Mouse (Mus musculus) limb, embryonic 10.5 days (tissue): ENCODE data around the gene Crebzf. TPM values are rescaled to one million over a fixed set of nuclear protein-coding genes. Genes with fewer than 3 reads are reported as not detected.

Experiments used
- DNase-seq: peaks from one replicate; pipeline ENCODE4 v3.0.0-alpha.2; 2017; ENCODE audit warnings: low spot score
- H3K27ac ChIP-seq: fragments of 300-500 bp; sonication (generic); 2 replicates; pipeline ENCODE4 v1.5.1; 2016; ENCODE audit warnings: mild to moderate bottlenecking
- H3K27me3 ChIP-seq: fragments of 300-500 bp; sonication (generic); 2 replicates; pipeline ENCODE4 v1.6.1; 2016; ENCODE audit warnings: low read depth, mild to moderate bottlenecking; ENCODE audit not compliant: poor library complexity, severe bottlenecking
- H3K36me3 ChIP-seq: fragments of 300-500 bp; sonication (generic); 2 replicates; pipeline ENCODE4 v1.6.1; 2016; ENCODE audit warnings: mild to moderate bottlenecking, moderate library complexity
- H3K4me1 ChIP-seq: fragments of 300-500 bp; sonication (generic); 2 replicates; pipeline ENCODE4 v1.6.1; 2016
- H3K4me3 ChIP-seq: fragments of 300-500 bp; sonication (generic); 2 replicates; pipeline ENCODE4 v1.5.1; 2016; ENCODE audit warnings: mild to moderate bottlenecking, moderate library complexity
- H3K9me3 ChIP-seq: fragments of 300-500 bp; sonication (generic); replicated peaks from 2 replicates; pipeline ENCODE4 v1.6.1; 2016; ENCODE audit warnings: mild to moderate bottlenecking
- WGBS: fragments of 180-500 bp; shearing (Covaris S2); methylation state at CpG from one replicate; pipeline ENCODE4 v1.1.7; 2016; 5-methylcytosine and 5-hydroxymethylcytosine counted together
- polyA plus RNA-seq: library from polyadenylated mRNA; unstranded; fragments of >200 nt; fragmentation: Nextera tagmentation; extraction: Ambion mirVana; gene quantifications from 2 replicates; pipeline ENCODE4 v1.2.1, GENCODE M21; 2016

Crebzf gene
- polyA plus RNA-seq, 1 experiment from 2014 or later: 30.9 TPM

GRCm38 (mm10) chr7:90456149-90456844 is 13.8 kb downstream of the Crebzf start:
- Histone ChIP-seq H3K4me1 (peaks cover 15% of the 10 kb centered on the region), H3K9me3 (no peaks in the 10 kb centered on the region), H3K27ac (peak overlapping the region; percentile 92), H3K36me3 (peaks cover 33% of the 10 kb centered on the region), H3K4me3 (peak overlapping the region; percentile 78), H3K27me3 (peaks cover 10% of the 10 kb centered on the region; the same call in 1 of the 2 replicates)
- no peak for DNase-seq
- 37% methylated on average over 7 of the region's 7 CpGs for WGBS

DNA sequence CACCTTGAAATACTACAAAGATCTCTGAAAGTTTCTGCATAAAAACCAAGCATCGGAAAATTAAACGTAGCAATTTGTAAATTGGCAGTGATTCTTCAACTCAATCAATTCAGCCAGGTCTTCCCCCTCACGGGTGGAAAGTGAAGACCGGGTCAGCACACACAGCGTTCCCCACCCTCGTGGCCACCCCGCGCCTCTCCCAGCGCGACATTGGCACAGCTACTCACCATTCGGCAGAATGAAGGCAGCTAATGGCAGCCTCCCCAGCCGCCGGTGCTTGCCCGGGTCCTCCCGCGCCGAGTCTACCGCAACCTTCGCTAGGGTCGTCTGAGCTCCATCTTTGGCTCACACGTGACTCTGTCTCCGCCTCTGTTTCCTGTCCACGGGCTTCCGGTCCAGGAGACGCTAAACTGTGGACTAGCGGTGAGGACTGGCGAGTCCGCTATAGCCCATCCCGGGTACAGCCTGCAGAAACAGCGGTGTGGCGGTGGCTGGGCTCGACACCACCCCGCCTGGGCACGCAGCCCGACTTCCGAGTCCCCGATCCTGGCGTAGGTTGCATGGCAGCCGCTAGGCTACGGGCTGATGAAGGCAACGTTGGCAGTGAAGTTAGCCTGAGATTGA is 14.4 kb downstream of the Crebzf start, which contains the start of gene Tmem126a:
Tmem126a (minus strand) TSS at position 385 of the 624 bp plus-strand sequence.
- Histone ChIP-seq H3K4me1 (peaks cover 15% of the 10 kb centered on the region), H3K9me3 (no peaks in the 10 kb centered on the region), H3K4me3 (peak within 1 kb of the TSS; percentile 78), H3K27ac (peak within 1 kb of the TSS; percentile 92), H3K36me3 (peaks cover 26% of the 10 kb centered on the region), H3K27me3 (peaks cover 10% of the 10 kb centered on the region; the same call in 1 of the 2 replicates)
- peak; percentile 90 for DNase-seq
- under 1% methylated on average over 41 of the region's 41 CpGs for WGBS

GRCm38 (mm10) chr7:90457517-90457916 is 15.0 kb downstream of the Crebzf start:
- H3K27ac ChIP-seq: peak overlapping the region; percentile 92
- peaks cover 22% of the 10 kb centered on the region for H3K36me3 ChIP-seq
- DNase-seq: no peak
- H3K4me3 ChIP-seq: peak overlapping the region; percentile 78
- WGBS: 24% methylated on average over 10 of the region's 10 CpGs
- no peaks in the 10 kb centered on the region for H3K9me3 ChIP-seq
- H3K4me1 ChIP-seq: peaks cover 15% of the 10 kb centered on the region
- H3K27me3 ChIP-seq: peaks cover 10% of the 10 kb centered on the region; the same call in 1 of the 2 replicates

- H3K27ac ChIP-seq: no peak overlapping the region
- 60% methylated on average over 10 of the region's 10 CpGs for WGBS
- no peak for DNase-seq
- H3K4me3 ChIP-seq: no peak overlapping the region
- H3K9me3 ChIP-seq: no peaks in the 10 kb centered on the region
- peaks cover 10% of the 10 kb centered on the region; the same call in 1 of the 2 replicates for H3K27me3 ChIP-seq
- H3K36me3 ChIP-seq: no peaks in the 10 kb centered on the region
- H3K4me1 ChIP-seq: peaks cover 15% of the 10 kb centered on the region
These were observed 17.8 kb downstream of the Crebzf start for GRCm38 (mm10) chr7:90460330-90460729.

DNA sequence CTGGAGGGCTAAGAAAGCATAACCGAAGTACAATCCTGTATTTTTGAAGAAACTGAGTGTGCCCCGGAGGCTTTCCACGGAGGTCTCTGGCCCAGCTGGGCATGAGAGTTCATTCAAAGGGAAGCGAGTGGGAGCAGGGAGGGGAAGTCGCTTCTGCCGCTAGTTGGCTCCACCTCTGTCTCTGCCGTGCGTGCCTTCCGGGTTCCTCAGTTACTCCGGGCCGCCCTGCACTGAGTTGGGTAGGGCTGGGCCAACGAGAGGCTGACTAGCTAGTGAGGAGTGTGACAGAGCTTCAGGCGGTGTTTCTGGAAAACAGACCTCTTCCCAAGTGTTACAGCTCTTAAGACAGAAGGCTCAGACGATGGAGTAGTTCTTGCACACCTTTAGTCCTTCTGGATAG is 18.4 kb downstream of the Crebzf start:
- Histone ChIP-seq H3K4me1 (peaks cover 12% of the 10 kb centered on the region), H3K36me3 (no peaks in the 10 kb centered on the region), H3K27me3 (peaks cover 10% of the 10 kb centered on the region; the same call in 1 of the 2 replicates), H3K9me3 (no peaks in the 10 kb centered on the region), H3K4me3 (no peak overlapping the region), H3K27ac (no peak overlapping the region)
- WGBS: 26% methylated on average over 14 of the region's 14 CpGs
- DNase-seq: peak; percentile 34

DNA sequence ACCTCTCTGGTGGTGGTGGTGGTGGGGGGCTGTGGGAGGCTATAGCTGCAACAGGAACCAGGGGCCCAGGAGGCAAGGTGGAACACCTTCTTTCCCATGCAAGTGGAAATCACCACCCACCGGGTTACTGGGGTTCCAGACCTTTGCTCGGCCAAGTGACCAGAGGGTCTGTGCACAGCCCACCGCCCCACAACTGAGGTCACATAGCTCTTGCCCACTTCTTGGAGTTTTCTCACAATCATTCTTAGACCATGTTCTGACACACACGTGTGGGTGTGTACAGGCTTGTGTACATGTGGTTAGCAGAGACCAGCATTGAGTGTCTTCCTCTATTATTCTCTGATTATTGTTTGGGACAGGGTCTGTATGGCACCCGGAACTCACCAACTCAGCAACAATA is 18.9 kb downstream of the Crebzf start:
- no peaks in the 10 kb centered on the region for H3K36me3 ChIP-seq
- peaks cover 7% of the 10 kb centered on the region for H3K4me1 ChIP-seq
- H3K4me3 ChIP-seq: no peak overlapping the region
- H3K27ac ChIP-seq: no peak overlapping the region
- DNase-seq: no peak
- no peaks in the 10 kb centered on the region for H3K9me3 ChIP-seq
- 91% methylated on average over 5 of the region's 5 CpGs for WGBS
- peaks cover 10% of the 10 kb centered on the region; the same call in 1 of the 2 replicates for H3K27me3 ChIP-seq

DNA sequence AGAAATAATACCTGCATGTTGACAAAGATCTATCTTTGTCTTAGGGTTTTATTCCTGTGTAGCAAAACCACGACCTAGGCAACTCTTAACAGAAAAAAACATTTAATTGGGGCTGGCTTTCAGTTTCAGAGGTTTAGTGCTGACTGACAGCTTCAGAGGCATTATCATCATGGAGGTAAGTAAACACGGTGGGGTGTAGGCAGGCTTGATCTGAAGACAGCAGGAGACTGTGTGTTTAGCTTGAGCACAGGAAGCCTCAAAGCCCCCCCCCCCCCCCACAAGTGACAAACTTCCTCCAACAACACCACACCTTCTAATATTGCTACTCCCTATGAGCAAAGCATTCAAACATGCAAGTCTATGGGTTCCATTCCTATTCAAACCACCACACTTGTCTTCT is 31.0 kb downstream of the Crebzf start:
- no peak for DNase-seq
- Histone ChIP-seq H3K9me3 (no peaks in the 10 kb centered on the region), H3K4me1 (peaks cover 16% of the 10 kb centered on the region), H3K27ac (no peak overlapping the region), H3K36me3 (peaks cover 19% of the 10 kb centered on the region), H3K27me3 (peaks cover 16% of the 10 kb centered on the region), H3K4me3 (no peak overlapping the region)
- WGBS: 80% methylated on average over 2 of the region's 2 CpGs

DNA sequence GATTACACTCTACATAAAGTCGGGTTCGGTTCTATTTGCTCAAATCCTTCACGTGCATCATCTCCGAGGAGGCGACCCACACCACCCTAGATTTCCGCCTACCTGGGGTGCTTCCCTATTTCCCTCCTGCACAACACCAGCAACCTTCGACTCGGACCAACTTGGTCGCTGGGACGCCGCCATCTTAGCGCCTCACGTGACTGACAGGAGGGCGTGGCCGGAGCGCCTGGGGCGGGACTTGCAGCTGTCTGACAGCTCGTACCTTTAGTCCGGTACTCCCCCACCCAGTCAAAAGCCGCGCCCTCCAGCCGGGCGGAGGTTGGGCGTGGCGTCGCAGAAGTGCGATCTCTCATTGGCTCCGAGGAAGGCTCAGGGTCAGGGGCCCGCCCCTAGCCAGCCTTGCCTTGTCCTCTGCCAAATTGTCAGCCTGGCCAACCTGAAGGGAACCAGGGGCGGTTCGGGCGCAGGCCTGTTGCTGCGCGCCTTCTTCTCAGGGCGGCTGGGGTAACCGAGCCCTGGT is 33.3 kb downstream of the Crebzf start, which contains the start of gene Tmem126b:
Tmem126b (minus strand) TSS at position 209 of the 520 bp plus-strand sequence.
- WGBS: 2% methylated on average over 36 of the region's 36 CpGs

GRCm38 (mm10) chr7:90476313-90477245 is 34.0 kb downstream of the Crebzf start, which contains the start of gene Dlg2:
TSS of gene Dlg2 (plus strand) at chr7:90476672.
- H3K27ac ChIP-seq: peak within 1 kb of the TSS; percentile 85
- H3K36me3 ChIP-seq: no peaks in the 10 kb centered on the region
- no peaks in the 10 kb centered on the region for H3K9me3 ChIP-seq
- peaks cover 18% of the 10 kb centered on the region for H3K27me3 ChIP-seq
- DNase-seq: no peak
- under 1% methylated on average over 32 of the region's 32 CpGs for WGBS
- peaks cover 16% of the 10 kb centered on the region for H3K4me1 ChIP-seq
- peak within 1 kb of the TSS; percentile 70 for H3K4me3 ChIP-seq

More for the DNA sequence above, 33.3 kb downstream of the Crebzf start, which contains the start of gene Tmem126b:
- Histone ChIP-seq H3K4me3 (peak within 1 kb of the TSS; percentile 70), H3K27me3 (peaks cover 18% of the 10 kb centered on the region), H3K36me3 (0 out of 2 replicates have a peak, but pooled peaks cover 2% of the 10 kb centered on the region), H3K9me3 (no peaks in the 10 kb centered on the region), H3K27ac (peak within 1 kb of the TSS; percentile 85), H3K4me1 (peaks cover 16% of the 10 kb centered on the region)
- peak; percentile 98 for DNase-seq

- Histone ChIP-seq H3K27ac (no peak overlapping the region), H3K4me3 (no peak overlapping the region), H3K27me3 (peaks cover 9% of the 10 kb centered on the region), H3K4me1 (no peaks in the 10 kb centered on the region), H3K36me3 (no peaks in the 10 kb centered on the region), H3K9me3 (no peaks in the 10 kb centered on the region)
- no peak for DNase-seq
- WGBS: 90% methylated on average over 2 of the region's 2 CpGs
These were observed 40.1 kb downstream of the Crebzf start for GRCm38 (mm10) chr7:90482607-90483006.
